Mouse (Mus musculus): ENCODE results near the gene Spata46.

Spata46 gene

GRCm38 (mm10) chr1:170343081-170343480 lies 34.5 kb downstream of the Spata46 start:
- no peak for DNase-seq (ENCODE audit: low spot score in 2 of 2)

- no peak for DNase-seq (ENCODE audit: low spot score in 2 of 2)
Measured at GRCm38 (mm10) chr1:170343906-170344305, 35.3 kb downstream of the Spata46 start.

GRCm38 (mm10) chr1:170346266-170346665 lies 37.7 kb downstream of the Spata46 start:
- no peak for DNase-seq (ENCODE audit: low spot score in 2 of 2)

- DNase-seq (ENCODE audit: low spot score in 2 of 2) = no peak
Measured at GRCm38 (mm10) chr1:170351080-170351479, 42.5 kb downstream of the Spata46 start.

- DNase-seq (ENCODE audit: low spot score in 2 of 2) = no peak
Measured at GRCm38 (mm10) chr1:170353335-170353734, 44.7 kb downstream of the Spata46 start.

- DNase-seq (ENCODE audit: low spot score in 2 of 2) = no peak
Measured at GRCm38 (mm10) chr1:170360183-170360915, 51.7 kb downstream of the Spata46 start.
